Mouse (Mus musculus) c-Kit-positive CD71-positive TER-119-positive erythroid progenitor cells, embryonic 14.5 days (primary cell): ENCODE results near the gene Gh.
A peak's percentile ranks its signal among the peaks of the same experiment; 100 is the strongest.

Source experiments
- DNase-seq: peaks from one replicate; pipeline ENCODE4 v3.0.0-alpha.2; 2013; ENCODE audit warnings: low spot score

Gene Gh

GRCm38 (mm10) chr11:106269060-106269431 lies 32.6 kb downstream of the Gh start:
- DNase-seq: no peak

GRCm38 (mm10) chr11:106268326-106269059 lies 33.2 kb downstream of the Gh start:
- no peak for DNase-seq

GRCm38 (mm10) chr11:106267871-106268270 lies 33.8 kb downstream of the Gh start:
- DNase-seq: no peak

GRCm38 (mm10) chr11:106267311-106267852 lies 34.3 kb downstream of the Gh start:
- no peak for DNase-seq

GRCm38 (mm10) chr11:106266431-106266830 lies 35.2 kb downstream of the Gh start:
- DNase-seq: no peak

GRCm38 (mm10) chr11:106265570-106265969 lies 36.1 kb downstream of the Gh start:
- no peak for DNase-seq

- DNase-seq: no peak
Observed at GRCm38 (mm10) chr11:106264988-106265387, 36.7 kb downstream of the Gh start.

- no peak for DNase-seq
Observed at GRCm38 (mm10) chr11:106263963-106264362, 37.7 kb downstream of the Gh start.

- no peak for DNase-seq
Observed at GRCm38 (mm10) chr11:106260826-106261450, 40.7 kb downstream of the Gh start.

- DNase-seq: no peak
Observed at GRCm38 (mm10) chr11:106256775-106257174, 44.9 kb downstream of the Gh start.

- peak; percentile 97 for DNase-seq
Observed at GRCm38 (mm10) chr11:106255685-106256451, 45.8 kb downstream of the Gh start, which contains the start of the genes Ftsj3 and Psmc5. Ftsj3 (minus strand) TSS chr11:106256079. Psmc5 (plus strand) TSS chr11:106256154.

- DNase-seq: no peak
Observed at GRCm38 (mm10) chr11:106255174-106255573, 46.5 kb downstream of the Gh start.

GRCm38 (mm10) chr11:106254767-106255166 lies 46.9 kb downstream of the Gh start:
- DNase-seq: no peak
